Mouse (Mus musculus): ENCODE measurements around the gene Gm49450.

- TF ChIP-seq CTCF (IDR thresholded peaks at IDR 0.05; ENCODE audit: borderline replicate concordance, control insufficient read depth, extremely low read depth, insufficient read depth, low read length, poor library complexity) = no peak
- TF ChIP-seq POLR2A (IDR thresholded peaks at IDR 0.05; ENCODE audit: control insufficient read depth, extremely low read depth, insufficient read depth, low read length, poor library complexity) = no peak
These were observed 44.8 kb upstream of the Gm49450 start for GRCm38 (mm10) chr15:98997938-98998774.
